Mouse (Mus musculus) stomach, embryonic 16.5 days (tissue): ENCODE results near the gene Rgl3. TPM values are rescaled to one million over a fixed set of nuclear protein-coding genes. Genes with fewer than 3 reads are reported as not detected.

Source experiments
- ATAC-seq: fragments of 200-750 bp; cut with Nextera tagmentation; 2 replicates; pipeline ENCODE4 v1.8.0; 2017; ENCODE audit warnings: moderate number of reproducible peaks, moderate TSS enrichment; ENCODE audit not compliant: insufficient read depth, low FRiP score
- H3K27ac ChIP-seq: fragments of 300-500 bp; sonication (generic); 2 replicates; pipeline ENCODE4 v1.5.1; 2014; ENCODE audit warnings: low read length
- H3K27me3 ChIP-seq: fragments of 300-500 bp; sonication (generic); 2 replicates; pipeline ENCODE4 v1.6.1; 2014; ENCODE audit warnings: low read length, control low read depth, mixed read lengths; ENCODE audit not compliant: control insufficient read depth, insufficient read depth
- H3K36me3 ChIP-seq: fragments of 300-500 bp; sonication (generic); 2 replicates; pipeline ENCODE4 v1.6.1; 2014; ENCODE audit warnings: low read length; ENCODE audit not compliant: control insufficient read depth, insufficient read depth
- H3K4me1 ChIP-seq: fragments of 300-500 bp; sonication (generic); 2 replicates; pipeline ENCODE4 v1.6.1; 2014; ENCODE audit warnings: low read length, control low read depth, mixed read lengths; ENCODE audit not compliant: control insufficient read depth, insufficient read depth
- H3K4me2 ChIP-seq: fragments of 300-500 bp; sonication (generic); 2 replicates; pipeline ENCODE4 v1.6.1; 2014; ENCODE audit warnings: low read depth, low read length, mixed read lengths
- H3K4me3 ChIP-seq: fragments of 300-500 bp; sonication (generic); replicated peaks from 2 replicates; pipeline ENCODE4 v1.5.1; 2014; ENCODE audit warnings: mild to moderate bottlenecking, low read length
- H3K9ac ChIP-seq: fragments of 300-500 bp; sonication (generic); 2 replicates; pipeline ENCODE4 v1.6.1; 2014; ENCODE audit warnings: low read length
- H3K9me3 ChIP-seq: fragments of 300-500 bp; sonication (generic); replicated peaks from 2 replicates; pipeline ENCODE4 v1.6.1; 2016; ENCODE audit warnings: low read length, control low read depth; ENCODE audit not compliant: control insufficient read depth
- WGBS: fragments of 180-500 bp; shearing (Covaris S2); extraction: QIAGEN DNeasy Blood & Tissue Kit; methylation state at CpG from one replicate; pipeline ENCODE4 v1.1.7; 2014; 5-methylcytosine and 5-hydroxymethylcytosine counted together
- polyA plus RNA-seq: library from polyadenylated mRNA; unstranded; fragments of >200 nt; fragmentation: Nextera tagmentation; extraction: Ambion mirVana; gene quantifications from 2 replicates; pipeline ENCODE4 v1.2.1, GENCODE M21; 2015

The Rgl3 gene
- polyA plus RNA-seq, 1 experiment from 2014 or later, result 6.2 TPM

DNA sequence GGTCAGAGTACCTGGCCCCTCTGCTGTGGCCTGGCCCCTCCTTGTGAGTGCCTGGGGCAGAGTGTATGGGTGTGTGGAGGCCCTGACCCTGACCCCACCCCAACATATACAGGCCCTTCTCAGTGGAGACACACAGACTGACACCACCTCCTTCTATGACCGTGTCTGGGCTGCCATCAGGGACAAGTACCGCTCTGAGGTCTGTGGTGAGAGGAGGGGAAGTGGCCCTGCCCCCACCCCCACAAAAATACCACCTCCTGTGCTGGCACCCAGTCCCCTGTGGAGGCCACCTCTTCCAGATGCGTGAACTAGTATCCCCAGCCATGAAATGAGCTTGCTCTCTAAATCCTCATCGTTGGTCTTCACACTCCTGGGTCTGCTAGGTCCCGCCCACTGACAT, 21.8 kb upstream of the Rgl3 start:
- H3K4me2 ChIP-seq, result no peak overlapping the region
- peaks cover 41% of the 10 kb centered on the region for H3K36me3 ChIP-seq
- no peak overlapping the region for H3K27ac ChIP-seq
- no peak overlapping the region for H3K9ac ChIP-seq
- 85% methylated on average over 5 of the region's 5 CpGs for WGBS
- no peak overlapping the region for H3K4me3 ChIP-seq
- no peaks in the 10 kb centered on the region for H3K9me3 ChIP-seq
- no peak; the same call in 1 of the 2 replicates for ATAC-seq
- no peaks in the 10 kb centered on the region for H3K4me1 ChIP-seq
- H3K27me3 ChIP-seq, result no peaks in the 10 kb centered on the region

GRCm38 (mm10) chr9:22004546-22004945, 15.3 kb upstream of the Rgl3 start:
- ATAC-seq, result no peak
- WGBS, result 84% methylated on average over 12 of the region's 12 CpGs
- Histone ChIP-seq H3K27ac (no peak overlapping the region), H3K9ac (no peak overlapping the region), H3K9me3 (no peaks in the 10 kb centered on the region), H3K4me2 (no peak overlapping the region), H3K36me3 (peaks cover 7% of the 10 kb centered on the region; the same call in 1 of the 2 replicates), H3K4me1 (peaks cover 15% of the 10 kb centered on the region), H3K27me3 (no peaks in the 10 kb centered on the region), H3K4me3 (no peak overlapping the region)

- WGBS, result under 1% methylated on average over 18 of the region's 18 CpGs
- no peaks in the 10 kb centered on the region for H3K9me3 ChIP-seq
- peaks cover 15% of the 10 kb centered on the region for H3K4me1 ChIP-seq
- no peaks in the 10 kb centered on the region for H3K36me3 ChIP-seq
- peak overlapping the region; percentile 76 for H3K4me2 ChIP-seq
- H3K9ac ChIP-seq, result peak overlapping the region; percentile 69
- H3K27ac ChIP-seq, result peak overlapping the region; percentile 69
- ATAC-seq, result no peak
- peak overlapping the region; percentile 79 for H3K4me3 ChIP-seq
- no peaks in the 10 kb centered on the region for H3K27me3 ChIP-seq
These were observed 13.9 kb upstream of the Rgl3 start for GRCm38 (mm10) chr9:22003163-22003554.

- whole genome bisulfite sequencing, result 7% methylated on average over 57 of the region's 57 CpGs
- Histone ChIP-seq H3K9ac (peak within 1 kb of the TSS; percentile 69), H3K36me3 (no peaks in the 10 kb centered on the region)
These were observed 13.2 kb upstream of the Rgl3 start, which contains the start of the genes Ccdc151 and Prkcsh for GRCm38 (mm10) chr9:22002194-22003162. Gene Ccdc151, minus strand, starts transcription at chr9:22002634. Gene Prkcsh, plus strand, starts transcription at chr9:22002806.

DNA sequence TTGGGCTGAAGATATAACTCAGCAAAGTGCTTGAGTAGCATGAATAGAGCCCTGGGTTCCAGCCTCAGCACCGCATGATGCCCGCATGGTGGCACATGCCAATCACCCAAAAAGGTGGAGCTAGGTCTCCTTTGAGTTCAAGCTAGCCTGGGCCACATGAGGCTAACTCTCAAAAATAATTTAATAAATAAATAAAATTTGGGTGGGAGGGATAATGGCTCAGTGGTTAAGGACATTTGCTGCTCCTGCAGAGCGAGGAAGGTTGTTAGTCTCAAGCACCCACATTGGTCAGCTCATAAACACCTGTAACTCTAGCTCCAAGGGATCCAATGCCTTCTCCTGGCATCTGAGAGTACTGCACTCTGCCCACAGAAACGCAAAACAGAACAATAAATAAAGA, 12.4 kb upstream of the Rgl3 start:
- Histone ChIP-seq H3K9ac (no peak overlapping the region), H3K27ac (no peak overlapping the region), H3K4me1 (peaks cover 15% of the 10 kb centered on the region), H3K36me3 (no peaks in the 10 kb centered on the region), H3K9me3 (no peaks in the 10 kb centered on the region), H3K4me2 (no peak overlapping the region), H3K27me3 (no peaks in the 10 kb centered on the region), H3K4me3 (no peak overlapping the region)
- 92% methylated on average over 4 of the region's 4 CpGs for WGBS
- ATAC-seq, result no peak

More at GRCm38 (mm10) chr9:22002194-22003162, 13.2 kb upstream of the Rgl3 start, which contains the start of the genes Ccdc151 and Prkcsh:
- H3K4me3 ChIP-seq, result peak within 1 kb of the TSS; percentile 79
- H3K4me2 ChIP-seq, result peak within 1 kb of the TSS; percentile 76
- peak; percentile 100 for ATAC-seq
- no peaks in the 10 kb centered on the region for H3K9me3 ChIP-seq
- no peaks in the 10 kb centered on the region for H3K27me3 ChIP-seq
- peaks cover 15% of the 10 kb centered on the region for H3K4me1 ChIP-seq
- peak within 1 kb of the TSS; percentile 69 for H3K27ac ChIP-seq

DNA sequence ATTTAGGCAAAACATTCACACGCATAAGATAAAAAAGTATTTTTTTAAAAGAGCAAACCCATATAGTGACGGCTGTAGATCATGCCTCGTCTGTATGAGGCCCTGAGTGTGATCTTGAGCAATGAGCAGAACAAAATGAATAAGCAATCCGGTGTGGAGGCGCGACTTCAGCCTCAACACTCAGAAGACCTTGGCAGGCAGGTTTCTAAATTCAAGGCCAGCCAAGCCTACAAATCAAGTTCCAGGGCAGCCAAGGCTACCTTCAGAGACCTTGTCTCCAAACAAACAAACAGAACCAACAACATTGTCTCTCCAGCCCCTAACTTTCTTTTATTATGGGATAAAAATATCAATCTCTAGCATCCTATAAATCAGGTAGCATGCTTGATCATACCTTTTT, 11.1 kb upstream of the Rgl3 start:
- Histone ChIP-seq H3K9ac (no peak overlapping the region), H3K4me1 (peaks cover 15% of the 10 kb centered on the region), H3K27me3 (no peaks in the 10 kb centered on the region), H3K36me3 (no peaks in the 10 kb centered on the region), H3K4me3 (no peak overlapping the region), H3K27ac (no peak overlapping the region), H3K9me3 (no peaks in the 10 kb centered on the region), H3K4me2 (no peak overlapping the region)
- WGBS, result 90% methylated on average over 6 of the region's 6 CpGs
- no peak for ATAC-seq

DNA sequence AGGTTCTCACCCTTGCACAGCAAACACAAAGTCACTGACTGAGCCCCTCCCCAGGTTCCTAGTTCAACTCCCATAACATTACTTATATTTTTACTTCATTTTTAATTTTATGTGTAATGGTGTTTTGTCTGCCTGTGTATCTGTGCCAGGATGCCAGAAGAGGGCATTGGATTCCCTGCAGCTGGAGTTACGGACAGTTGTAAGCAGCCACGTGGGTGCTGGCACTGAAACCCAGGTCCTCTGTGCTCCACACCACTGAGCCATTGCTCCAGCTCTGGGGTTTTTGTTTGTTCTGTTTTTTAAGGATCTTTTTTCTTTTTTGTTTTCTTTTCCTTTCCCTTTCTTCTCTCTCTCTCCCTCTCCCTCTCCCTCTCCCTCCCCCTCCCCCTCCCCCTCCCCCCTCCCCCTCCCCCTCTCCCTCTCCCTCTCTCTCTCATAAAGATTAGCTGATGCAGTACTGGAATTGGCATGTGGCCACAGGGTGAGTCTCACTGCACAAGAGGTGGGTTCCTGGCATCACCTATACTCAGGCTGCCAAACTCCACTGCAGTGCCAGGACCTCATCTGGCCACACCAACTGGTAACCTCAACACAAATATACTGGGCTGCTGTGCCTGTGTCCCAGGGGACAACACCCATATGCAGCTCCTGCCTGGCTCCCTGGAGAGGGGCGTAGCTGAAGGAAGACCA, 7.1 kb upstream of the Rgl3 start:
- Histone ChIP-seq H3K4me1 (no peaks in the 10 kb centered on the region), H3K36me3 (no peaks in the 10 kb centered on the region), H3K27ac (no peak overlapping the region), H3K4me2 (no peak overlapping the region), H3K27me3 (peaks cover 11% of the 10 kb centered on the region), H3K4me3 (no peak overlapping the region), H3K9ac (no peak overlapping the region), H3K9me3 (no peaks in the 10 kb centered on the region)
- WGBS, result 76% methylated on average over 3 of the region's 3 CpGs
- no peak for ATAC-seq

DNA sequence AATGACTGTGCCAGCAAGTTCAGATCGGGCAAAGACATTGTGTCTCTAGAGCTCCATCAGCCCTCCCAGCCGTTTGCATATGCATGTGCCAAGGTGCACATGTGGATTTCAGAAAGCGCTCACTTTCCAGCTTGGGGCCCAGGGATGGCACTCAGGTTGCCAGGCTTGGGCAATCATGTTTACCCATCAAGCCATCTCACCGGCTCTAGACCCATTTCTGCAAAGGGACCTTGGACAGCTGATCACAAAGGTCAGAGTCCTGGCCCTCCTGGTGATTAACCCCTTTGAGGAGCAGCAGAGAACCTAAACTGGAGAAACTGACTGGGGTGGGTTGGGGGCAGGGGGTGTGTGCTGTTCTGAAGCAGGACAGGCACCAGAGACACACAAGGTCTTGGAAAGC, 3.0 kb upstream of the Rgl3 start:
- ATAC-seq, result no peak
- no peaks in the 10 kb centered on the region for H3K36me3 ChIP-seq
- H3K4me2 ChIP-seq, result no peak overlapping the region
- peaks cover 51% of the 10 kb centered on the region for H3K27me3 ChIP-seq
- no peak overlapping the region for H3K9ac ChIP-seq
- no peak overlapping the region for H3K27ac ChIP-seq
- H3K4me1 ChIP-seq, result peaks cover 15% of the 10 kb centered on the region
- 71% methylated on average over 4 of the region's 4 CpGs for WGBS
- H3K9me3 ChIP-seq, result no peaks in the 10 kb centered on the region
- H3K4me3 ChIP-seq, result no peak overlapping the region
